Mouse (Mus musculus): ENCODE results near the gene Dnajb4. TPM values are rescaled to one million over a fixed set of nuclear protein-coding genes. Genes with fewer than 3 reads are reported as not detected.

Gene Dnajb4
- polyA plus RNA-seq, 1 experiment from 2014 or later, result 57.7 TPM

GRCm38 (mm10) chr3:152238836-152239235 is 28.7 kb upstream of the Dnajb4 start:
- no peak overlapping the region for H3K4me2 ChIP-seq (ENCODE audit: low read depth, low read length)
- H3K4me1 ChIP-seq (ENCODE audit: control insufficient read depth, insufficient read depth, low read length), result no peaks in the 10 kb centered on the region
- H3K27ac ChIP-seq (ENCODE audit: low read length), result no peak overlapping the region
- WGBS, result 53% methylated on average over 2 of the region's 2 CpGs
- no peak overlapping the region for H3K9ac ChIP-seq (ENCODE audit: low read length)
- no peaks in the 10 kb centered on the region for H3K9me3 ChIP-seq (replicated peaks; ENCODE audit: control insufficient read depth, low read length)
- no peak overlapping the region for H3K4me3 ChIP-seq (ENCODE audit: low read length)
- peaks cover 45% of the 10 kb centered on the region for H3K36me3 ChIP-seq (ENCODE audit: control insufficient read depth, insufficient read depth)
- ATAC-seq (replicated peaks; ENCODE audit: extremely low read depth, insufficient read depth, low FRiP score), result no peak
- no peaks in the 10 kb centered on the region for H3K27me3 ChIP-seq (ENCODE audit: control insufficient read depth, insufficient read depth, low read length)

GRCm38 (mm10) chr3:152235805-152236204 is 25.7 kb upstream of the Dnajb4 start:
- no peaks in the 10 kb centered on the region for H3K27me3 ChIP-seq (ENCODE audit: control insufficient read depth, insufficient read depth, low read length)
- peaks cover 37% of the 10 kb centered on the region for H3K36me3 ChIP-seq (ENCODE audit: control insufficient read depth, insufficient read depth)
- H3K4me3 ChIP-seq (ENCODE audit: low read length), result no peak overlapping the region
- 94% methylated on average over 1 of the region's 1 CpGs for WGBS
- H3K27ac ChIP-seq (ENCODE audit: low read length), result no peak overlapping the region
- H3K4me1 ChIP-seq (ENCODE audit: control insufficient read depth, insufficient read depth, low read length), result no peaks in the 10 kb centered on the region
- H3K4me2 ChIP-seq (ENCODE audit: low read depth, low read length), result no peak overlapping the region
- no peak overlapping the region for H3K9ac ChIP-seq (ENCODE audit: low read length)
- no peaks in the 10 kb centered on the region for H3K9me3 ChIP-seq (replicated peaks; ENCODE audit: control insufficient read depth, low read length)
- no peak for ATAC-seq (replicated peaks; ENCODE audit: extremely low read depth, insufficient read depth, low FRiP score)

- Histone ChIP-seq H3K4me2 (ENCODE audit: low read depth, low read length) (no peak overlapping the region), H3K27ac (ENCODE audit: low read length) (no peak overlapping the region), H3K4me1 (ENCODE audit: control insufficient read depth, insufficient read depth, low read length) (no peaks in the 10 kb centered on the region), H3K4me3 (ENCODE audit: low read length) (no peak overlapping the region), H3K36me3 (ENCODE audit: control insufficient read depth, insufficient read depth) (peaks cover 32% of the 10 kb centered on the region), H3K27me3 (ENCODE audit: control insufficient read depth, insufficient read depth, low read length) (no peaks in the 10 kb centered on the region), H3K9ac (ENCODE audit: low read length) (no peak overlapping the region), H3K9me3 (replicated peaks; ENCODE audit: control insufficient read depth, low read length) (no peaks in the 10 kb centered on the region)
- no peak for ATAC-seq (replicated peaks; ENCODE audit: extremely low read depth, insufficient read depth, low FRiP score)
- 79% methylated on average over 1 of the region's 1 CpGs for WGBS
These were observed 25.1 kb upstream of the Dnajb4 start for GRCm38 (mm10) chr3:152235238-152235637.

- Histone ChIP-seq H3K9me3 (replicated peaks; ENCODE audit: control insufficient read depth, low read length) (no peaks in the 10 kb centered on the region), H3K4me2 (ENCODE audit: low read depth, low read length) (no peak overlapping the region), H3K4me1 (ENCODE audit: control insufficient read depth, insufficient read depth, low read length) (no peaks in the 10 kb centered on the region), H3K27ac (ENCODE audit: low read length) (peak overlapping the region; percentile 6), H3K27me3 (ENCODE audit: control insufficient read depth, insufficient read depth, low read length) (no peaks in the 10 kb centered on the region), H3K36me3 (ENCODE audit: control insufficient read depth, insufficient read depth) (peaks cover 35% of the 10 kb centered on the region), H3K4me3 (ENCODE audit: low read length) (no peak overlapping the region), H3K9ac (ENCODE audit: low read length) (no peak overlapping the region)
- no peak for ATAC-seq (replicated peaks; ENCODE audit: extremely low read depth, insufficient read depth, low FRiP score)
- WGBS, result 50% methylated on average over 6 of the region's 6 CpGs
These were observed 21.4 kb upstream of the Dnajb4 start for GRCm38 (mm10) chr3:152231333-152232100.

- Histone ChIP-seq H3K27me3 (ENCODE audit: control insufficient read depth, insufficient read depth, low read length) (no peaks in the 10 kb centered on the region), H3K36me3 (ENCODE audit: control insufficient read depth, insufficient read depth) (peaks cover 49% of the 10 kb centered on the region), H3K9ac (ENCODE audit: low read length) (no peak overlapping the region), H3K9me3 (replicated peaks; ENCODE audit: control insufficient read depth, low read length) (0 out of 2 replicates have a peak, but pooled peaks cover 4% of the 10 kb centered on the region), H3K27ac (ENCODE audit: low read length) (no peak overlapping the region), H3K4me3 (ENCODE audit: low read length) (no peak overlapping the region), H3K4me2 (ENCODE audit: low read depth, low read length) (no peak overlapping the region), H3K4me1 (ENCODE audit: control insufficient read depth, insufficient read depth, low read length) (no peaks in the 10 kb centered on the region)
- WGBS, result 91% methylated on average over 5 of the region's 5 CpGs
- ATAC-seq (replicated peaks; ENCODE audit: extremely low read depth, insufficient read depth, low FRiP score), result no peak
These were observed 19.2 kb upstream of the Dnajb4 start for GRCm38 (mm10) chr3:152229271-152229670.

GRCm38 (mm10) chr3:152228843-152229242 is 18.7 kb upstream of the Dnajb4 start:
- Histone ChIP-seq H3K4me2 (ENCODE audit: low read depth, low read length) (no peak overlapping the region), H3K4me1 (ENCODE audit: control insufficient read depth, insufficient read depth, low read length) (no peaks in the 10 kb centered on the region), H3K27me3 (ENCODE audit: control insufficient read depth, insufficient read depth, low read length) (no peaks in the 10 kb centered on the region), H3K9me3 (replicated peaks; ENCODE audit: control insufficient read depth, low read length) (0 out of 2 replicates have a peak, but pooled peaks cover 4% of the 10 kb centered on the region), H3K27ac (ENCODE audit: low read length) (no peak overlapping the region), H3K36me3 (ENCODE audit: control insufficient read depth, insufficient read depth) (peaks cover 53% of the 10 kb centered on the region), H3K4me3 (ENCODE audit: low read length) (no peak overlapping the region), H3K9ac (ENCODE audit: low read length) (no peak overlapping the region)
- no peak for ATAC-seq (replicated peaks; ENCODE audit: extremely low read depth, insufficient read depth, low FRiP score)
- WGBS, result 92% methylated on average over 7 of the region's 7 CpGs

- no peak overlapping the region for H3K9ac ChIP-seq (ENCODE audit: low read length)
- H3K36me3 ChIP-seq (ENCODE audit: control insufficient read depth, insufficient read depth), result peaks cover 66% of the 10 kb centered on the region
- no peak for ATAC-seq (replicated peaks; ENCODE audit: extremely low read depth, insufficient read depth, low FRiP score)
- WGBS, result 87% methylated on average over 7 of the region's 7 CpGs
- no peaks in the 10 kb centered on the region for H3K27me3 ChIP-seq (ENCODE audit: control insufficient read depth, insufficient read depth, low read length)
- 0 out of 2 replicates have a peak, but pooled peaks cover 4% of the 10 kb centered on the region for H3K9me3 ChIP-seq (replicated peaks; ENCODE audit: control insufficient read depth, low read length)
- H3K4me1 ChIP-seq (ENCODE audit: control insufficient read depth, insufficient read depth, low read length), result no peaks in the 10 kb centered on the region
- no peak overlapping the region for H3K4me2 ChIP-seq (ENCODE audit: low read depth, low read length)
- no peak overlapping the region for H3K4me3 ChIP-seq (ENCODE audit: low read length)
- H3K27ac ChIP-seq (ENCODE audit: low read length), result no peak overlapping the region
These were observed 15.8 kb upstream of the Dnajb4 start for GRCm38 (mm10) chr3:152225906-152226305.

GRCm38 (mm10) chr3:152224918-152225317 is 14.8 kb upstream of the Dnajb4 start:
- Histone ChIP-seq H3K9ac (ENCODE audit: low read length) (no peak overlapping the region), H3K27me3 (ENCODE audit: control insufficient read depth, insufficient read depth, low read length) (no peaks in the 10 kb centered on the region), H3K4me1 (ENCODE audit: control insufficient read depth, insufficient read depth, low read length) (no peaks in the 10 kb centered on the region), H3K4me3 (ENCODE audit: low read length) (no peak overlapping the region), H3K27ac (ENCODE audit: low read length) (no peak overlapping the region), H3K36me3 (ENCODE audit: control insufficient read depth, insufficient read depth) (peaks cover 72% of the 10 kb centered on the region), H3K9me3 (replicated peaks; ENCODE audit: control insufficient read depth, low read length) (0 out of 2 replicates have a peak, but pooled peaks cover 4% of the 10 kb centered on the region), H3K4me2 (ENCODE audit: low read depth, low read length) (no peak overlapping the region)
- ATAC-seq (replicated peaks; ENCODE audit: extremely low read depth, insufficient read depth, low FRiP score), result no peak

- 22% methylated on average over 3 of the region's 3 CpGs for WGBS
- no peak overlapping the region; the same call in 1 of the 2 replicates for H3K4me3 ChIP-seq (ENCODE audit: low read length)
These were observed 3.3 kb upstream of the Dnajb4 start for GRCm38 (mm10) chr3:152213416-152213815.

More at GRCm38 (mm10) chr3:152213416-152213815, 3.3 kb upstream of the Dnajb4 start:
- Histone ChIP-seq H3K4me1 (ENCODE audit: control insufficient read depth, insufficient read depth, low read length) (peaks cover 23% of the 10 kb centered on the region), H3K9ac (ENCODE audit: low read length) (no peak overlapping the region), H3K9me3 (replicated peaks; ENCODE audit: control insufficient read depth, low read length) (no peaks in the 10 kb centered on the region), H3K4me2 (ENCODE audit: low read depth, low read length) (peak overlapping the region; percentile 86), H3K27me3 (ENCODE audit: control insufficient read depth, insufficient read depth, low read length) (no peaks in the 10 kb centered on the region), H3K27ac (ENCODE audit: low read length) (no peak overlapping the region), H3K36me3 (ENCODE audit: control insufficient read depth, insufficient read depth) (peaks cover 15% of the 10 kb centered on the region)
- no peak for ATAC-seq (replicated peaks; ENCODE audit: extremely low read depth, insufficient read depth, low FRiP score)

Measured in heart, embryonic 16.5 days (tissue).